Mouse (Mus musculus) limb, embryonic 10.5 days (tissue): Measurements from ENCODE around the gene Arhgap18. TPM values are rescaled to one million over a fixed set of nuclear protein-coding genes. Genes with fewer than 3 reads are reported as not detected.

ENCODE experiments used
- DNase-seq: peaks from one replicate; pipeline ENCODE4 v3.0.0-alpha.2; 2017; ENCODE audit warnings: low spot score
- H3K27ac ChIP-seq: fragments of 300-500 bp; sonication (generic); 2 replicates; pipeline ENCODE4 v1.5.1; 2016; ENCODE audit warnings: mild to moderate bottlenecking
- H3K27me3 ChIP-seq: fragments of 300-500 bp; sonication (generic); 2 replicates; pipeline ENCODE4 v1.6.1; 2016; ENCODE audit warnings: low read depth, mild to moderate bottlenecking; ENCODE audit not compliant: poor library complexity, severe bottlenecking
- H3K36me3 ChIP-seq: fragments of 300-500 bp; sonication (generic); 2 replicates; pipeline ENCODE4 v1.6.1; 2016; ENCODE audit warnings: mild to moderate bottlenecking, moderate library complexity
- H3K4me1 ChIP-seq: fragments of 300-500 bp; sonication (generic); 2 replicates; pipeline ENCODE4 v1.6.1; 2016
- H3K4me3 ChIP-seq: fragments of 300-500 bp; sonication (generic); 2 replicates; pipeline ENCODE4 v1.5.1; 2016; ENCODE audit warnings: mild to moderate bottlenecking, moderate library complexity
- H3K9me3 ChIP-seq: fragments of 300-500 bp; sonication (generic); replicated peaks from 2 replicates; pipeline ENCODE4 v1.6.1; 2016; ENCODE audit warnings: mild to moderate bottlenecking
- WGBS: fragments of 180-500 bp; shearing (Covaris S2); methylation state at CpG from one replicate; pipeline ENCODE4 v1.1.7; 2016; 5-methylcytosine and 5-hydroxymethylcytosine counted together
- polyA plus RNA-seq: library from polyadenylated mRNA; unstranded; fragments of >200 nt; fragmentation: Nextera tagmentation; extraction: Ambion mirVana; gene quantifications from 2 replicates; pipeline ENCODE4 v1.2.1, GENCODE M21; 2016

Arhgap18 gene
- polyA plus RNA-seq, 1 experiment from 2014 or later = 14.8 TPM

- Histone ChIP-seq H3K9me3 (no peaks in the 10 kb centered on the region), H3K4me1 (no peaks in the 10 kb centered on the region), H3K36me3 (no peaks in the 10 kb centered on the region), H3K27me3 (no peaks in the 10 kb centered on the region), H3K4me3 (no peak overlapping the region), H3K27ac (no peak overlapping the region)
- no peak for DNase-seq
- WGBS = 90% methylated on average over 7 of the region's 7 CpGs
Observed at GRCm38 (mm10) chr10:26950448-26950847, 197.2 kb downstream of the Arhgap18 start.

GRCm38 (mm10) chr10:26958513-26958912, 205.3 kb downstream of the Arhgap18 start:
- Histone ChIP-seq H3K9me3 (no peaks in the 10 kb centered on the region), H3K27ac (no peak overlapping the region), H3K36me3 (no peaks in the 10 kb centered on the region), H3K4me1 (no peaks in the 10 kb centered on the region), H3K27me3 (no peaks in the 10 kb centered on the region), H3K4me3 (no peak overlapping the region)
- 87% methylated on average over 3 of the region's 3 CpGs for WGBS
- no peak for DNase-seq
